8 mouse cellular contexts compared by ENCODE assay signal in the genomic region with DNA sequence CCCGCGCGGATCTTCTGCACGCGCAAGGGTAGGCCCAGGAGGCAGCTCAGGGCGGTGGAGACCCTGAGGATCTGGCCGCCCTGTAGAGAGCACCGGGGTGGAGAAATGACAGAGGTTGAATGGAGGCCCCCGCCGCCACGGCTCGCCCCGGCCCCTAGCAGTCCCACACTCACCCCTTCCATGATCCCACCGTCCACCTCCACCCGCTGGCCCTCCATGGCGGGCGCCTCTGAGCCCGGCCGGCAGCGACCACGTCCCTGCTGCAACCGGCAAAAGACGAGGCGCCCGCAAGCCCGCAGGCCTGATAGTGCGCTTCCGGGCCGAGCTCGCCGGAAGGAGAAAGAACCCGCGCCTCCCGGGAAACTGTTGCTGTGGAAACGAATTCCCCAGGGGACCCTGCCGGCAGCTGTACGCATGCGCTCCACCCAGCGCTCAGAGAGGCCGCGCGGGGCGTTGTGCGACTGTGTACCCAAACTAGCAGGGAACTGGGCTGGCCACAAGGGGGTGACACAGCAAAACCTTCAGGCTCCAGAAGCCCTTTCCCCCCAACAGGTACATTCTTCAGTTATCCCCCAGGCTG. TPM values are rescaled to one million over a fixed set of nuclear protein-coding genes. Genes with fewer than 3 reads are reported as not detected.
DNase-seq lines count a peak whose midpoint lies in the region; ATAC-seq lines count a peak whose summit lies in the region.

A gene (minus strand): TSS at position 437 of the 580 bp plus-strand sequence.

- no peaks in the 10 kb centered on the region for H3K9me3 ChIP-seq in hindbrain, embryonic 15.5 days

- under 1% methylated on average over 41 of the region's 44 CpGs for WGBS in hindbrain, embryonic 15.5 days

- peak; percentile 97 for DNase-seq in R1 (ENCODE audit: low read depth, low spot score)
- DNase-seq in cerebellum, postnatal 25 days, result peak; percentile 99
- DNase-seq in frontal cortex, postnatal 36 days (ENCODE audit: low spot score in 2 of 2), result peak; percentile 96 to 98
- DNase-seq in left cerebral cortex, adult 11 months (ENCODE audit: low spot score), result peak; percentile 96
- peak; percentile 97 for DNase-seq in lung, postnatal 4 days
- DNase-seq in retina, postnatal 7 days (ENCODE audit: low read depth, low spot score), result peak; percentile 97
- DNase-seq in urinary bladder, adult 2 months (ENCODE audit: low spot score), result peak; percentile 92

- H3K4me1 ChIP-seq in hindbrain, embryonic 15.5 days (replicated peaks), result peaks cover 18% of the 10 kb centered on the region

- peak within 1 kb of the TSS; percentile 70 for H3K4me2 ChIP-seq in hindbrain, embryonic 15.5 days

- peak within 1 kb of the TSS; percentile 86 for H3K27ac ChIP-seq in hindbrain, embryonic 15.5 days (replicated peaks)

- peak within 1 kb of the TSS; percentile 90 for H3K9ac ChIP-seq in hindbrain, embryonic 15.5 days

- peaks cover 25% of the 10 kb centered on the region for H3K36me3 ChIP-seq in hindbrain, embryonic 15.5 days

- peak within 1 kb of the TSS; percentile 94 for H3K4me3 ChIP-seq in hindbrain, embryonic 15.5 days

- ATAC-seq in hindbrain, embryonic 15.5 days (ENCODE audit: low FRiP score, low read depth), result peak; percentile 96

- no peaks in the 10 kb centered on the region for H3K27me3 ChIP-seq in hindbrain, embryonic 15.5 days

RNA-seq across cellular contexts. Expression of the gene that starts here (rescaled TPM):
- 105 and 109 TPM in 2 replicates for polyA plus RNA-seq in hindbrain, embryonic 15.5 days (2015; fragmentation: Nextera tagmentation; extraction: Ambion mirVana)
- 40.4 and 42.2 TPM in 2 replicates for polyA plus RNA-seq in urinary bladder, adult 2 months (2012; rRNA removed)

Comparison
In these comparisons a context has a peak if more than half of its experiments do, and no peak if none do; other contexts are left out.
1. Peak in every context shown above with its lines: DNase-seq, ATAC-seq, H3K4me3 ChIP-seq and H3K27ac ChIP-seq.